Mouse (Mus musculus): ENCODE measurements at regions not wholly inside any gene's neighbourhood (a gene's known extent, or its start where the extent isn't known, plus 50 kb on each side); places are given as distances from the start of the nearest gene placed in this dataset.

DNA sequence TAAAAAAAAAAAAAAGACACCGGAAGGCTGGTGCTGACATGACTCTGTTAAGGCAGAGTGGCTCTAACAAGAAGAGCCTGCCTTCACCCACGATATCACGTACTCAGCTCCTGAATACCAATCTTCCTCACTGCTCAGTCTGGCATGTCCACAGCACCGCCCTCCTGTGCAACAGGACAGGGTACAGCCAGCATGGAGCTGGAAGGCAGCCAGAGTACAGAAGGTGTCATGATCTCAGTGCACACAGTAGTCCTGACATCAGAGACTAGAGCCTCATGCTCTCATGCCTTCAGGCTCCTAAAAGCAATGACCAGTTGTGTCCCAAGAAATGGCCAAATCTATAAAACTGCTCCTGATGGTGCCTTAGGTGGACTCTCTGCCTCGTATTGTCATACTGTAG lies 229.7 kb upstream of the Zdhhc25 start:
- no peak for DNase-seq (ENCODE audit: low spot score in 2 of 2)

DNA sequence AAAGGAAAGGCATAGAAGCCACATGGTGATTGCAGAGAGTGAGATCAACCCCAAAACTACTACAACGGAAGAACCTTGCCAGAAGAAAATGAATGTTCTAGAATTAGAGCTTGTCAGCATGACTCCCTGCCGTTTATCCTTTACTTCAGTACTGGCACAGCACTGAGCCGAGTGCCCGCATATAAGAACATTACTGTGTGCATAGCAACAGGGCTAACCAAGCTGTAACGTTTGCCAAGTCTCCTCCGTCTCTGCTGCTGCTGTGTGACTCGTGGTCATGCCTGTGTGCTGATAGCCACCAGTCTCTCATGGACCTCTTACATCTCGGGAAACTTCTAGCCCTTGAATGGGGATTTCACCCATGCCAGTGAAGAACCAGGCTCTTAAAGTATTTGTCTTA lies 228.1 kb upstream of the Zdhhc25 start:
- no peak for DNase-seq (ENCODE audit: low spot score in 2 of 2)

DNA sequence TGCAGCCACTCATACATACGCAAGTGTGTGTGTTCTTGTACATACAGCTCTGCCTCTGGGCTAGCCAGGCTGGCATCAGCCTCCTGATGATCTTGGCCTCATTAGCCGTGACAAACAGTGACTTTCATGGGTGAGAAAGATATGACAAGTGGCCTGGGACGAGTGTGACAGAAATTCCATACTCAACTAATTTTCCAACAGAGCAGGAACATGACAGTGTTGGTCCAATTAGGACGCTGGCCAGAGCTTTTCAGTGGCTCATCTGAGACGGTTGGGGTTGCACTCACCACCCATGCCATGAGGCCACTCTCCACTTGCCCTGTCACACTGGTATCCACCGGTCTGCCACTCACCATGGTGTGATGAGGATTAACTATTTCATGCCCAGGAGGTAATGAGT lies 226.2 kb upstream of the Zdhhc25 start:
- DNase-seq (ENCODE audit: low spot score in 2 of 2) = no peak

DNA sequence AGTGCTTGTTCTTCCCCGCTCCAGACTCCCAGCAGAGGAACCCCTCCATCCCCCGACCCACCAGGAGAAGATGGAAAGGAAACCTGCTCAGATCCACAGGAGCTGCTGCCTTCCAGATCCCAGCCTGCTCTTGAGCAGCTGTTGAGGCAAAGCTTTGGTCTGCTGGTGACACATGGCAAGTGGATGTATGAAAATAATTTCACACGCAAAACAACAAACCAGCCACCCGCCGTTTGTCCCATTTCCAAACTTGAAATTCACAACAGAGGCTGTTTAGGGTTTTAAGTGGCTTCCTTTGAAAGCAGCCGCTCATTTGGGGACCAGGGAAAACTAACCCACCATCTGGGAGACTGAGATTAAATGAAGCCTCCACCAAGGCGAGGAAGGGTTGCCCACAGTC lies 220.8 kb upstream of the Zdhhc25 start:
- DNase-seq (ENCODE audit: low spot score in 2 of 2) = no peak

DNA sequence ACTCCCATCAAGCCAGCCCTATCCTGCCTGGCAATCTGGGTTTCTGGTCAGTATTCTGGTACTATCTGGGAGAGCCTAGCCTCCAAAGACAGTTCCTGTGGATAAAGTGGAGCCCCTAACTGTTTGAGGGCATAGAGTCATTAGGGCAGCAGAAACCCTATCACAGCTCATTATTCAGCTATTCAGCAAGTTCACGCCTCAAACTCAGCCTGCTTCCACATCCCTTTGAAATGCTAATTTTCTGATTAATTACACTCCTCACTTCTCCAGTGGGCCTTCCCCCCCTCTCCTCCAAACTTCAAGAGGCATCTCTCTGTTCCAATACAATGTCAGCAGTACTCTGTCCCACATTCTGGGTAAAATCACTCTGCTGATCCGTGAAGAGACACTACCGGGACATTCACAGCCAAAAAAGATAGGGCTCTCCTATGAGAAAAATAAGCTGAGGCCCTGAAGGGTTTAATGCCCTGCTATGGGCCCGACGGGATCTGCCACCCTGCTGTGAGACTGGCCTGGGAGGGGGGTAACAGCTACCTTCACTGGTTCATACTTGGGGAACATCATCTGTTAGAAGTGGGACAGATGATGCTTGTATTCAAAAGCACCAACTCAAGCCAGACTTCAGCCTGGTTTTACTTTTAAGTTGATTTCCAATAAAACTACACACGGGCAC lies 220.0 kb upstream of the Zdhhc25 start:
- no peak for DNase-seq (ENCODE audit: low spot score in 2 of 2)

DNA sequence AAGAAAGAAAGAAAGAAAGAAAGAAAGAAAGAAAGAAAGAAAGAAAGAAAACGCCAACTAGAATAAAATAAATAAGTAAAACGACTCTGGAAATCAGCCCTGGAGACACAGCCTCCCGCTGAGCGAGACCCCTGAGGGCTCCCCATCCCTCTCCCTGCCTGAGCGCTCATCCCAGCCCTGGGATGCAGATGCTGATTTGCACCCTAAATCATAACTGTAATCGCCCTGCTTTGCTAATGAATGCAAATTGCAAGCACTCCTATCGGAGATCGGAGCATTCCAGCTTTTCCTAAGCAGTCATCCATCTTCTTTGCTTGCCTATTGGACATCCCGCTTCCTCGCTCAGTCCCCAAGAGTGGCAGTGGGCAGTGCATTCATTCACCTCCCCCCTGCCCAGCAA lies 218.7 kb upstream of the Zdhhc25 start:
- DNase-seq (ENCODE audit: low spot score in 2 of 2) = no peak

DNA sequence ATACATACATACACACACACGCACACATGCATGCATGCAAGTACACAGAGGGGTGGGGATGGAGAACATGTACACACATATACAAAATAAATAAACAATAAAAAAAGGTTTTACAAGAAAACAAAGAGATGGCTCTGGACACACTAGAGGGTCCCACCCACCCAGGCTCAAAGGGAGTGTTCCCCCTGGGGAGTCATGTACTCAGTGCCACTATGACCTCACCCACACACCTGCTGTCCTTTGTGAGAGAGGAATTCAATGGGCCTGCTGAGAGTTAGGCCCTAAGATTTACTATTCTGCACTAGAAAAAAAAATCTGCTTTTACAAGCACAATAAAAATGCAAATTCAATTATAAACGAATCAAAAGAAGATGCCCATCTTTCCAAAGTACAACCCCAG lies 214.2 kb upstream of the Zdhhc25 start:
- no peak for DNase-seq (ENCODE audit: low spot score in 2 of 2)

DNA sequence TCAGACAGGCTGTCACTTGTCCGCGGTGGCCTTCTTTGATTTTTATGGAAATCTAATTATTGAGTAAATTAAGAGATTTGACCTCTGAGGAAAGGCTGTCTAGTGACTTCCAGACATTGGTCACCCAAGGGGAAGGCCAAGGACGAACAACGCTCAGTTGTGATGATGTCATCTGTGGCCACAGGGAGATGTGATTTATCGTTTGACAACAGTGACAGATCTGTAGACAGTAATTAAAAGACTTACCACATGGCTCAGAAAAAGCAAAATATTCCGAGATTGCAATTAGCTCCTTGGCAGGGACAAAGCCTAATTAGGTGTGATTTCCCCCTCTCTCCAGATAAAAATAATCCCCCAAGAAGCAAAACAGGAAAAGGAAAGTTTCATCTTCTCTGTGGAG lies 213.4 kb upstream of the Zdhhc25 start:
- DNase-seq (ENCODE audit: low spot score in 2 of 2) = no peak

DNA sequence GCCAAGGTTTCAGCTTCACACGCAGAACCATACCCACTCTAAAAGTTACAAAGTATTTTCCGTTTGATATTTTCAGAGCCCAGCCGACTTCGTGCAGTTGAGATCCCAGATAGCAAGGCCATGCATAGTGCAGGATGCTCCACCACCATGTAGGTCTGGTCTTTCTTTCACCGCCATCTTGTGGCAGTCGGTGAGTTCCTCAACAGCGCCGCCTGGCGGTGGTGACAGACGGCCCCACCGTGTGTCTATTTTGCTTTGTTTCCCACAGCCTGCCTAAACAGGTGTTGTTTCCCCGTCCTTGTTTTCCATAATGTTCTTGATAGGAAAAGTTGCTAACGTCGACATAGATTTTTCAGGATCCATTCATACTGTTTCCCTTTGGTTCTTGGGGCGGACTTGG lies 208.3 kb upstream of the Zdhhc25 start:
- no peak for DNase-seq (ENCODE audit: low spot score in 2 of 2)

DNA sequence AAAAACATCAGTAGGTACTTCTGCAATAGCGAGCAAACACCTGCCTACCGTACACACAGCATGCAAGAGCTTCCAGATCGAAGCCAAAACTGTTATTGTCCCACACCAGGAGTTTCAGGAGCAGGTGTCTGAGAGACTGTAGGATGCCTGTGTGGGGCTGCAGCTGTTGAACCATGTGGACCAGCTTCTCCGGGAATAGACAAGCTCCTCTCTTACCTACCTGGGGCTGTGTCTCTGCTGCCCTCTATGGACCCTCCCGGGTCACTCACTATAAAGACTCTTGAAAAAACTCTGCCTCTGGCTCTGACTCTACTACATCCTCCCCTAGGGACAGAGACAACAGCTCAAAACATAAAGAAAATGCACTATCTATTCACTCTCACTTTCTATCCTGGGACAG lies 201.0 kb upstream of the Zdhhc25 start:
- no peak for DNase-seq (ENCODE audit: low spot score in 2 of 2)

DNA sequence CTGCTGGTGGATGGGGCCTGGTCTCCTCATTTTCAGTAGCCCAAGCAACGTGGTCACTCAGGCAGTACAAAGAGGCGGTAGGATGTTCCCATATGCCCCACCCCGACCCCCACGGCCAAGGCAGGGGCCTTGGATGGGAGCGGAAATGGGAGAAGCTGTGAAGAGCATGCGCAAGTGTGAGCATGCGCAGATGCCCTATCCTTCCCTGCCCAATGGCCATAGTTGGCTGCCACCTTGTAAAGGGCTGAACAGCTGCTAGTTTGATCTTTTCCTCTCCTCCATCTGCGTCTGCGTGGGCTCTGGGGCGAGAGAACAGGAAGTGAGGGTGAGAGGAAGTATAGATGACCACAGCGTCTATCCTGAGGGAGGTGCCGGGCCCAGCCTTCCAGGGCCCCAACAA lies 200.1 kb upstream of the Zdhhc25 start:
- no peak for DNase-seq (ENCODE audit: low spot score in 2 of 2)

DNA sequence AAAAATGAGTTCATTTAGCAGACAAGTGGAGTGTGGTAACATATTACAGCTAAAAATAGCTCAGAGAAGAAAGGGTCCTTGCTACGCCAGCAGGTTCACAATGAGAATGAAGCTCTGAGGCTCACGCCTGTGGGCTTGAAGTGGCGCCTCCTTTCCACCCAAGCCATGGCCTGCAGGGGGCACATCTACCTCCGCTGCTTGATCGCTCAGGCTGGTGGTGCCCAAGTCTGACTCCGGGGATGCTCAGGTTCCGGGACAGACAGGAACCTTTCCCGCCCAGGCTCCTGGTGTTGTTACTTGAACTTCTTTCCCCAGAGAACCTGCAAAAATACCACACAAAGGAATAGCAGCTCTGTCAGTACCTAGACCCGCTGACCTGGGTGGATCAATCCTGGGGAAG lies 199.3 kb upstream of the Zdhhc25 start:
- DNase-seq (ENCODE audit: low spot score in 2 of 2) = peak in 1 of 2 experiments; percentile 50

DNA sequence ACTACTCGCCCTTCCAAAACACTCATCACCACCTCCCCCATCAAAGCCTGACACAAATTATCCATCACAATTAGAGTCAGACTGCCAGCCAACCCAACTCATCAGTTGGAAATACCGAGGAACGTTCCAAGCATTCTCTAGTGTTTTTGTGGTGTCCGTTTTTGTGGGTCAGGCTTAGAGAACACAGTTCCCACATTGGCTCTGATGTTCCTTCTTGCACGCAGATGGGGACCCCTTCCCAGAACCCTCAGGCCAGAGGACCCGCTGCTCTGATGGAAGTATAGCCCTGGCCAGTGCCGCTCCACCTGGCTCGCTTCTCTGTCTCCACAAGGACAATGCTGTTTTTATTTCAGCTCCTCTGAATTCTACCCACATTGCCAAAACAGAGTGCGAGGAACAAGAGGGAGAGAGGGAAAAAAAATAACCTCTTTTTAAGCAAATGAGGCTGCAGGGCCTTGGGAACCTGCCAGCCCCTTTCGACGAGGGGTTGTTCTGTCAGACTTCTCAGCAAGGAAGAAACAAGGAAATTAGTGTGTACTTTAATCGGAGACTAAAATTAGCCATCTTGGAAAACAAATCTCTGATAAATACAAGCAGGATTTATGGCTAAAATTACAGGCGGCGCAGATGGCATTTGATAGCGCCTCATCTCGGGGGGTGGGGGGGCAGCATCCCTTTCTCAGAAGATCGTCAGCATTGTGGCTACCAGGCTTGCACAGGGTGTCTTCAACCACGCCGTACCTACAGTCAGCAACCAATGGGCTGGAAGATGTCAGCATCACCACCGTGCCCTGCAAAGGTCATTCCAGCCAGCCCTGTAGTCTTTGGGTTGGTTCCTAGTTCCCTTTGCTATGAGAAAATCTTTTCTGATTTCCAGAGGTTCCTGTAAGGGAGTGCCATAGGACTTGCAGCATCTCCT lies 191.4 kb upstream of the Zdhhc25 start:
- peak in 1 of 2 experiments; percentile 55 for DNase-seq (ENCODE audit: low spot score in 2 of 2)

DNA sequence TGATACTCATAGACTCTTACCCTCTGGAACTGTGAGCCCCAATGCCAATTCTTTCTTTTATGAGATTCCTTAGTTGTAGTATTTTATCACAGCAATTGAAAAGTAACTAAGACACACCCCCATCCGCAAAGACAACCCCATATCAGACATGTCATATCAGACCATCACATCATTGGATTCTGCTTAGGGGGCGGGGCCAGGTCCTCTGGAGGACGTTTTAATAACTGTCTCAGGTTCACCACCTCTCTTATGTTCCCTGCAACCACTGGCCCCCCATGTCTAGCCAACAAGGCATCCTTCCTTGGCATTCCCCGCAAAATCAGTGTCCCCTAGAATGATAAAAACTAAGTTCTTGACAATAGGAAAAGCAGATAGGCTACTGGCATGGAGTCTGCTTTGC lies 185.9 kb upstream of the Zdhhc25 start:
- DNase-seq (ENCODE audit: low spot score in 2 of 2) = peak in 1 of 2 experiments; percentile 51

DNA sequence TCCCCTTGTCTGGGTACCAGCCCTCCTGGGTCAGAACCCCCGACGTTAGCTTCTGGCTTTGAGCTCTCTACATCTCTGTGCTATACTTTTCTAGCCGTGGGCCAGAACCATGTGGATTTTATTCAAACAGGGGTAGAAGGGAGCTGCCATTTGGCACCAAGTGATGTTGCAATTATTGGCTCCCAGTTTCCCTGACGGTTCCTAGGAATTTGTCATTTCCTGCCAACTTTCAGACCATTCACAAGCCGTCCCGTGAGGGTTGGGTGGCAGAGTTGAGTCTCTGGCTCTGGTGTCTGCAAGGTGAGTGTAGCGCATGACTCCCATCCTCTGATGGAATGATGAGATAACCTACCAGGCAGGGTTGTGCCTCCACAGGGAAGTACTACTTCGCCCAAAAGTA lies 181.2 kb upstream of the Zdhhc25 start:
- no peak for DNase-seq (ENCODE audit: low spot score in 2 of 2)

DNA sequence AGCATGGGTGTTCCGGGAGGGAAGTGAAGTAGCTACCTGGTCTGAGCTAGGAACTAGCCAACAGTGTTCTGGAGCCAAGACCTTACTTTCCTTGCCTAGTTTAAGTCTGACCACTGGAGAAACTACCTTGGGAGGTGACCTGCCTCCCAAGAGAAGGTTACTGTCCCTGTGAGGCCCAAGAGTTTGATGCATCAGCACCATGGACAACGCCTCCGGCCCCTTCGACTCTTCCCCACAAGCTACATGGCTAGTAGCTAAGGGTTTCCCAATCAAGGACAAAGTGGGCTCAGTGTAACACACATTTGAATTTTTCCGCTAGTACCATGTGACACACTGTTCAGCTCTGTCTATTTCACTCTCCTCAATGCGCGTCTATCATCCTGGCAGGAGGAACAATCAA lies 171.7 kb upstream of the Zdhhc25 start:
- peak in 1 of 2 experiments; percentile 49 for DNase-seq (ENCODE audit: low spot score in 2 of 2)

DNA sequence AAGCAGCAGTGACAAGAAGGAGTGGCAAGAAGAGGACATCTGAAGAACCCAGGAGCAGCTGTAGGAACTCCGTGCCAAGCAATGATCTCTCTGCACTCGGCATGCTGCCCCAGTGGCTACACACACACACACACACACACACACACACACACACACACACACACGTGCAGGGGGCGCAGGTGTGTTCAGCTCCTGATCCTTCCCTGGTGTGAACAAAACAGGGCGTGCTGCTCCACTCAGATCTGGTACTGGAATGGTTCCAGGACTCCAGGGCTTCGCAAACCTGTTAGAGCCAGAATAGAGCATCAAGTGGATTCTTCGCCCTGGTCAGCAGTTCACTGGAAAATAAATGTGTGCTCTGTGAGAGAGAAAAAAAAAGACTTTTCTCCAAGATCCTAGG lies 169.2 kb upstream of the Zdhhc25 start:
- peak in 1 of 2 experiments; percentile 45 for DNase-seq (ENCODE audit: low spot score in 2 of 2)

DNA sequence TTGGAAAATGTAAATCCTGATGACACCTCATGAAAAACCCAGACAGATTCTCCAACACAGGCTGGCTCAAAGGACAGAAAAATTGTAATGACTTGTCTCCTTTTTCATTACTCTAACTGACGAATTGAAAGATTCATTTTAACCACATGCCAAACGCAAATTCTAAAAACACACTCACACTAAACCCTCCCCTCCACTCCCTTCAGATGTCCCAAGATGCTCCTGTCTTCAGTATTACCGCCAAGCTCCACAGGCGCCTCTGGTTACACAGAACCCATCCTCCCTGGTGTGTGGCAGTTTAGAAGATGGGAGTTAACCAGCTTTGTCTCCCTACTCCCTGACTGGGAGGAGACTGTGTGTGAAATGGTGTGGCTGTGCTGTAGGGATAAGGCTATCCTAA lies 151.8 kb upstream of the Zdhhc25 start:
- DNase-seq (ENCODE audit: low spot score in 2 of 2) = no peak

DNA sequence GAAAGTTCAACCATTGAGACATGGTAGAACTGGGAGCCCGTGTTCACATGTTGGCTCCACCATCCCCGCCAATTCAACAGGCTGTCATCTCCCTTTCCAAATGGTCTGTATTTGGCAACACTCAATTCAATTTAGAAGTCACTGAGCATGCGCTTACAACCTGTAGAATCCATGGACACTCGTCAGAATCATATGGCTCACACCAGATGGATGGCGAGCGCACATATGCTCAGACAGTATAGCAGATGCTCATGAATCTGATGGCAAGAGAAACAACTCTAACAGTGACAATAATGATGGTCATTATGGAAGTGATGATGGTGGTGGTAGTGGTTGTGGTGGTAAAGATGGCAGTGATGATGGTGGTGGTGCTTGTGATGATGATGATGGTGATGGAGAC lies 148.9 kb upstream of the Zdhhc25 start:
- no peak for DNase-seq (ENCODE audit: low spot score in 2 of 2)

DNA sequence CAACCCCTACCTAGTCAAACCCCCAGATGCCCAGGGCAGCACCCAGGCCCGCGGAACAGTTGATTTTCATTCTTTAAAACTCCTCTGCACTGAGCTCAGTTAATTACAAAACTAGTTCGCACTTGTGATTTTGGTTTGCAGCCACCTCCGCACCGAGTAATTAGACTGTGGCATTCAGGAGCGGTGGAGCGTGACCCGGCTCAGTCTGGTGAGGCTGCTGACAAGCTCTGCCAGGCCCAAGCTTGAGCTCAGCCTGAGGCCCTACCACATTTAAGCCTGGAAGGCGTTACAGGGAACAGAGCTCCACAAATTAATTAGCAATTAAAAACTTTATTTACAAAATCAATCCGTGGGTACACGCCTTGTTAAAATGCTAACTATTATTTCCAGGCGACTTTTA lies 132.0 kb upstream of the Zdhhc25 start:
- DNase-seq (ENCODE audit: low spot score in 2 of 2) = peak in 1 of 2 experiments; percentile 56

DNA sequence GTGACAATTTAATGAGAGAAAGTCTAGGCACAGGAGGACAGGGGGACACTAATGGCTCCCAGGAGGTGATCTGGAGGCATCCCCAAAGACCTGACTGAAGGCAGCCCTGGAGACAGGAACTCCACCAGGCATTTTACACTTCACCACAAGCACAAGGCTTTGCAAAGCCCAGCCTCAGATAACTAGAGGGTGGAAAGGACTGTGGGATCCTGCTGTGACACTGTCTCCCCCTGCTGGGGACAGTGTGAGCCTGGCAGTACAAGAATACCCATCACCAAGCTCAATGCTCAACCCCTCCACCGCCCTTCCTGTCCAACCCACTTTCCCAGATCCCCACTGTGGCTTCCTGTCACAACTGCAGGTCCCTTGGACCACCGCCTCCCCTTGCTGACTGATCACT lies 131.3 kb upstream of the Zdhhc25 start:
- DNase-seq (ENCODE audit: low spot score in 2 of 2) = peak in 1 of 2 experiments; percentile 55

DNA sequence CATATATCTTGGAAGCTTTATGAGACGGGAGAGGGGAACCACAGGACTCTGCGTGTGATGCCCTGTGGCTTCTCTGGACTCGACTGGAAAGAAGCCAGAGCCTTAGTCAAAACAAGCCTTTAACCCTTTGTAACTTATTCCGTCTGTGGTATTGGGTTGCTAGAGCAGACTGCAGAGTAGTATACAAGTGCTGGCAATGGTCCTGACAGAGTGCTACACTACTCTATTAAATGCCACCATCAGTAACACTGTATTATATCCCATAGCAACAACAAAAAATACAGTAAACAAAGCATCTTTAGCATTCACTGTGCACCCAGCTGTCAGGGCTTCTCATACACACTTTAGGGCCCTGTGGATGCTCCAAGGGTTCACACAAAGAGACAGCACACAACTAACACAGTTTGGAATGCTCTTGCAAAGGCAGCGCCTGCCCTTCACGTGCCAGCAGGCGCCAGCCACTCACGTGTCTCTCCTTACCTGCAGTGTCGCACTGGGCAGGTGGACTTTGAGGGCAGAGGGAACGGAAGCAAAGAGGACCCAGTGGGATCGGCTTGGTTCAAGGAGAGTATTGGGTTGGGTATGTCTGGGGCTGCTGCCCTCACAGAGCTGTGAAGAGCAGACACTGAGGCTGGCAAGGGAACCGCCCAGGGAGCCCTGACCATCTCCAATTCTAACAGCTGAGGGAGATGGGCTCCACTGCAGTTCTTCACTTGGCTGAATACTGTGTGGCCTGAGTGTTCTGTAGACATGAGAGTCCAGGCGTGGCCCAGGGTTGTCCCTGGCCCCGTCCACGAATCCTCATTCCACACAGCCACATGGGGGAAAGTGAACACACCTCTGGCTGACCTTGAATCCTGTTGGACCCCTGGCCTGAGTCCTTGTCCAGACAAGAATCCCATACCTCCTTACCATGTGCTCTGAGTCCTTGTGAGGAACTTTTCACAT lies 130.3 kb upstream of the Zdhhc25 start:
- peak in 1 of 2 experiments; percentile 55 for DNase-seq (ENCODE audit: low spot score in 2 of 2)
